Mouse (Mus musculus): ENCODE results near the gene Zbtb49. TPM values are rescaled to one million over a fixed set of nuclear protein-coding genes. Genes with fewer than 3 reads are reported as not detected.

The Zbtb49 gene
- 10 to 100 TPM in 3 of 4 experiments, 1 to 10 TPM in 1; 9.3 to 14.1 (median 12.2) TPM for total RNA-seq (2022)

DNA sequence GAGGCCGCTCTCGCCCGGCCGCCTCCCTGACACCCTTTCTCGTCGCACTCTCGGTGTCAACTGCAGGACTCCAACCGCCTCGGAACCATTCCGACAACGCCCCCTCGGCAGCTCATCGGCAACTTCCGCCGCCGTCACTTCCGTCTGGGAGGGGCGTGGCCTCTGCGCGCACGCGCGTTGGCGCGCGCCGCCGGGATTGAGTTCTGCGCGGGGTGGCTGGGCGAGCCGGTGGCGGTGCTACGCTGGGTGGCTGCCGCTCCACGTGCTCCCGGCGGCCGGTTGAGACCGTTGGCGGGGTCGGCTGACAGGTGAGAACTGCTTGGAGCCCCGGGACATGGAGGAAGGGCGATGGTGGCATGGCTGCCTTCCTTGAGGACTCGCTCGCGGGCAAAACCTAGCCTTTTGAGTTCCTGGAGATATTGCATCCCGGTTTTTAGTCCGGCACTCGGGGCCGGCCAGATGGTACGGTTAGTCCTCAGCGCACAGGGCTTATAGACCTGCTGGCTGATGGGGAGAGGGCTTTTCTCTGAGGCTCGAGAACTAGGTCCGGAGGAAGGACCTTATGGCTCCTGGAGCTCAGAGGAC, at the start of gene Zbtb49, which contains the start of gene Lyar:
Zbtb49 (minus strand) TSS at position 130 of the 585 bp plus-strand sequence.
Lyar (plus strand) TSS at position 143 of the 585 bp plus-strand sequence.
- DNase-seq, result peak; percentile 88

DNA sequence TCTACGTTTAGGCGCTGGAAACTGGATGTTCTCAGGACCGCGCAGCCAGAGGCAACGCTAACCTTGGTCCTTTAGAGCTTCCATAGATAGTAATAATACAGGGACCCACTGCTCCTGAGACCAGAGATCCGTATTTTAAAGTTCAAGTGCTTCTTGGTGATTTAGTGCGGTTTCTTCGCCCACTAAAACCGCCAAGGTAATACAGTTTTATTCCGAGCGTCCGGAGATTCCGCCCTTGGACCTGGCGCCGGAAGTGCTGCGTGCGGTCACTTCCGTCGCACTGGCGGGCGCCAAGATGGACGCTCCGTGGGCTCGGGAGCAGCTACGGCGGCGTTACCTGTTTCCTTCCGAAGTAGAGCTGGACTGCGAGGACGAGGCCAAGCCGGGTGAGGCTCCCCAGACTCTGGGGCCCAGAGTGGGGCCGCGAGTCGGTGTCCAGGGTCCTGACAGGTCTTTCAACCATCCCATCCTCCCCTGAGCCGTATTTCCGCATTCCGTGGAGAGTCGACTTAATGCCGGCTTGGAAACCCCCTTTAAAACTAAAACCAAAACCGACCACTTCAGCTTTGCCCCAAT, 39.9 kb upstream of the Zbtb49 start, which contains the start of gene Tmem128:
Tmem128 (plus strand) TSS at position 79 of the 576 bp plus-strand sequence.
- DNase-seq, result peak; percentile 45

DNA sequence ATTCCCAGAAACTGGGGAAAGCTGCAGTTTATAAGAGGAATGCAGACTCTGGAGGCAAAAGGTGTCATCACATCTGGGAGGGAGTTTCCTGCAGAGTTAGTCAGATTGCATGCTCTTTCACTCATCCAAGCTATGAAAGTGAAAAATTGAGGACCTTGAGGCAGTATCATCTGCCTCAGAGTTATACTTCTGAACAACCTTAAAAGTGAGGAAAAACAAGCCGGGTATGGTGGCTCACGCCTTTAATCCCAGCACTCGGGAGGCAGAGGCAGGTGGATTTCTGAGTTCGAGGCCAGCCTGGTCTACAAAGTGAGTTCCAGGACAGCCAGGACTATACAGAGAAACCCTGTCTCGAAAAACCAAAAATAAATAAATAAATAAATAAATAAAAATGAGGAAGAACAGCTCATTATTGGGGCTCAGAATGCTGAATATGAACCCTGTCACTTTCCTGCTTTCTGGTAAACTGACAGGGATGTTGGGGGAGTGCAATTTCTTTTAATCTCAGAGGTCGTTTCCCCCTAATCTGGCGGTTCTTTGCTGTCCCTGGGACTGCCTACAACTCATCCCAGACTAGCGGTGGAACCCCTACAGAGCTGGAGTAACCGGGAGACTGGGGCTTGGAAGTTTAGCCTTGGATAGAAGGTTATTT, 39.3 kb upstream of the Zbtb49 start:
- DNase-seq, result no peak

DNA sequence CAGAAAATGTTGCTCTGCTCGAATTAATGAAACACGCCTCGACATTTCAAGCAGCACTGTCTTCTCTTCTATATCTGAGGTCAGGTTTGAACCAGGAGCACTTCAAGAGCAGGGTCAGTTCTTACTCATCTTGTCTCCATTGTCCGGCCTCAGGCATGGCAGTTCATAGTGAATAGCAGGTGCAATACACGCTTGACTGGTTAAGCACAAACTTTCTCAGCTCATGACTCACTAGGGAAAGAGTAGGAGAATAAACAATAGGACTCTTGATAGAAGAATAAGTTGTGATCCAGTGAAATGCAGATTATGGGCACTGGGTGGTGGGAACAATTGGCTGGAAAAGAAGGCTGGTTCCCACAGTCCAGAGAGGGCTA, 38.5 kb upstream of the Zbtb49 start:
- DNase-seq, result no peak

DNA sequence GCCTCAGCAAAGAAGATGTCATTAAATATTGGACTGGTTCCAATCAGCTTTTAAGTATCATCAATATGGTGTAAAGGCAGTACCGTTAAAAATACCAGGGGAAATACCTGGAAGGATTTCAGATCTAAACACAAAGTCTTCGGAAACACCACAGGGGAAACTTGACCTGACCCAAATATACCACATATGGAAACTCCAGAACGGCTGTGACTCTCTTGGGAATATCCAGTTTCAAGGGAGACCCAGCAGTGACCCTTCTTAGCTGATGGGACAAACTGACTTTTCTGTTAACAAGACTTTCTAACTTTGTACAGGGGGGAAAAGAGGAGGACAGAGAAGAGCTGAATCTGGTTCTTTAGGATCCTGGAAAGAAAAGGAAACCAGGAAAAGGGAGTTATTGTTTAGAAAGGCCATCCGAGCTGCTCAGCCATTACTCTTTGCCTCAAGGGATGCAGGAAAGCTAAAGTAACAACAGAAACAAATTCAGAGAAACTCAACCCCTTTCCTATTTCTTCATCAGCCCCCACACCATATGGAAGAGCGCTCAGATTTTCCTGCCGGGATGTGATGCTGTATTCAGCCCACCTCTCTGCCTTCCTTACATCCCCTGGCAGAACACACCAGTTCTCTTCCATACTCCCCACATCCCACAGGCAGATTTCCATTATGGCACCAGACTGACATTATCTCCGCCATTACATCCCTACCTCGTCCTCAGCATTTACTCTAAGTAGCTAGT, 37.9 kb upstream of the Zbtb49 start:
- no peak for DNase-seq

DNA sequence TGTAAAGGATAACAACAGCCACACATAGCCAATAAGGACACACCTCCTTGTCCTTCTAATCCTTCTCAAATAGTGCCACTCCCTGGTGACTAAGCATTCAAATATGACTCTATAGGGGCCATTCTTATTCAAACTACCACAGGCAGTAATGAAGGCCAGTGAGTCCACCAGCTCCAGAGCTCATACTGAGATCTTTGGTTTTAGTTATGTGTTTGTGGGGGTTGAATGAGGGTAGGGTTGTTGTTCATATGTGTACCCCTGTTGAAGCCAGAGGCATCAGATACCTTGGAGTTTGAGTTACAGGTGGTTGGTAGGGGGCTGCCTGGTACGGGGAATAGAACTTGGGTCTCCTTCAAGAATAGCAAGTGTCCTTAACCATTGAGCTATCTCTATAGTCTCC, 36.3 kb upstream of the Zbtb49 start:
- DNase-seq, result no peak

DNA sequence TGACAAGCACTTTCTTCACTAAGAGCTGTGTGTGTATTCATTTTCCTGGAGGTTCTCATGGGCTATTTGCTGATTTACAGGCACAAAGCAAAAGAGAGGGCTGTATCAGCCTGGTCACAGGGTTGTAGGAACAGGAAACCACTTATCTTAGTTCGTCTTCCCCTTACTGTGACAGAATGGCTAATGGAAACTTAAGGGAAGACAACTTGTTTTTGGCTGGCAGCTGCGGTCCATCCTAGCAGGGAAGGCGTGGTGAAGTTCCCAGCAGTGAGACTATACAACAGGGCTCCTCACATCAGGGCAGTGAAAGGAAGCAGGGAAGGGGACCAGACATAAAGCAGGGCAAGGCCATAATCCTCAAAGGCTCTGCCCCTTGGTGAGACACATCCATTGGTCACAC, 35.4 kb upstream of the Zbtb49 start:
- no peak for DNase-seq

DNA sequence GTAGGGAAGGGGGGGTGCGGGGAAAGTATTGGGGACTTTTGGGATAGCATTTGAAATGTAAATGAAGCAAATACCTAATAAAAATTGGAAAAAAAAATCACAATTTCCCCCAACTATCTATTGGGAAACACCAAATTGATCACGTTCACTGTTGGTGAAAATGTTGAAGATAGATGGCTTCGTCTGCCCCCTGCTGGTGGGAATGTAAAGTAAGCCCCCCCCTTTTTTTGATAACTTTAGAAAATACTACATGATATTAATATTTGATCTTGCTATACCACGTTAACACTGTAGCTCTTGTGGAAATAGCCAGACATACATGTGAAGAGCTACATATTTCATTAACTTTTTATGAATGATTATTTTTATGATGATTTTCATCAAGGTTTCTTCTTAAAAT, 34.9 kb upstream of the Zbtb49 start:
- DNase-seq, result no peak

DNA sequence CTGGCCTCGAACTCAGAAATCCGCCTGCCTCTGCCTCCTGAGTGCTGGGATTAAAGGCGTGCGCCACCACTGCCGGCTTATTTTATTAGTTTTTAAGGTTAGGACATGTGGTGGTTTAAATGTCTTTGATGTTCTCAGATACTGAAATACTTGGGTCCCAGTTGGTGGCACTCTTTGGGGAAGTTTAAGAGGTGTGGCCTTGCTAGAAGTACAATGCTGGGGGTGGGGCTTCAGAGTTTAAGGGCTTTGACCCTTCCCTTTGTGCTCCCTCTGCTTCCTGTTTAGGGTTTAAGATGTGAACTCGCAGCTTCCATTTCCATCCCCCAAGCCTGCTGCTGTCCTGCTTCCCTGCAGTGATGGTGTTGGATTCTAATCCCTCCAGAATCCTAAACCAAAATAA, 21.7 kb upstream of the Zbtb49 start:
- no peak for DNase-seq

DNA sequence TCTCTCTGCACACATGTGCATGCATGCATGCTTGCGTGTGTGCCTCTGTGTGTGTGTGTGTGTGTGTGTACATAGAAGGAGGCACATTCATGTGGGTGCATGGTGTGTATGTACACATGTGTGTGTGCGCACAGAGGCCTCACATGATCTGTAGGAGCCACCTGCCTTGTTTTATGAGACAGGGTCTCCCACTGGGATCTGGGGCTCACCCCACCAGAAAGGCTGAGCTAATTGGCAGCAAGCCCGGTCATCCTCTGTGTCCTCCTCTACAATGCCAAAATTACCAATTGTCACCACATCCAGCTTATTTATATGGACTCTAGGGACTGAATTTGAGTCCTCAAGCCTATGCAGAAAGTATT, 21.2 kb upstream of the Zbtb49 start:
- DNase-seq, result no peak

DNA sequence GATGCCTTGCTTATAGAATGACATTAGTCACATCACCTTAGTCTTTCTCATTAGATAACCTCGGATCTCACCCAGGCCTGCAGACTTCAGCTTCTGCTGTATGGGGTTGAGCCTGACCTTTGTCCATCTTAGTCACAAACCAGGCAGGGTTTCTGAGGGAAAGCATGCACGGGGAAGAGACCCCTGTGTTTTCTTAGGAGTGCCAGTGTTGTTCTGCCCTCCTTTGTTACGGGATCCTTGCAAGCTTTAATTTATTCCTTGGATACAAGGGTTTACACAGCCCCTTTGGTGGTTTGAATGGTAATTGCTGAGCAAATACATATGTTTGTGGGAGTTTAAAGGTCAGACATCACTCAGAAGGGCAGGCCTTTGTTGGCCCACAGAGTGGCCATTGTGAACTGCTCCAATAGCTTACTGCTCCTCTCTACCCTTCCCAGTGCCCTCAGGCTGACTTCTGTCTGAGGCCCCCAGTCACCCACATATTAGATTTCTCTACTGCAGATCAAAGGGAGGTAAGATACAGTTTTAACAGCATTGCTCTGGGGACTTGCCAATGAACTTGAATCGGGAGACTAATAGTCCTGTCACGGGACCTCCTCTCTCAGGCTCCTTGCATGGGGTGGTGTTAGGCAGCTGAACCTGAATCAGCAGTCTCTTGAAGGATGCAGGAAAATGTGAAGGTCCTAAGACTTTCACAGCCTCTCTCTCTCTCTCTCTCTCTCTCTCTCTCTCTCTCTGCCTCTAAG, 20.6 kb upstream of the Zbtb49 start:
- no peak for DNase-seq

DNA sequence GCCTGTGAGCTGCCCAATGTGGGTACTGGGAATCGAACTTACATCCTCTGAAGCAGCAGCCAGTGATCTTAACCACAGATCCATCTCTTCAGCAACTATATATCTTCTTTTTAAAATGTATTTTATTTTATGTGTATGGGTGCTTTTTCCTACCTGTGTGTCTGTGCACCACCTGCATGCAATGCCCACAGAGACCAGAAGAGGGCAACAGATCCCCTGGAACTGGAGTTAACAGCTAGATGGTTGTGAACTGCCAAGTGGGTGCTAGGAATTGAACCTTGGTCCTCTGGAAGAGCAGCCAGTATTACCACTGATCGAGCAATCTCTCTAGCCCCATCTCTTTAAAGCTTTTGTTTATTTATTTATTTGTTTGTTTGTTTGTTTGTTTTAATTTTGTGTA, 16.4 kb upstream of the Zbtb49 start:
- no peak for DNase-seq

DNA sequence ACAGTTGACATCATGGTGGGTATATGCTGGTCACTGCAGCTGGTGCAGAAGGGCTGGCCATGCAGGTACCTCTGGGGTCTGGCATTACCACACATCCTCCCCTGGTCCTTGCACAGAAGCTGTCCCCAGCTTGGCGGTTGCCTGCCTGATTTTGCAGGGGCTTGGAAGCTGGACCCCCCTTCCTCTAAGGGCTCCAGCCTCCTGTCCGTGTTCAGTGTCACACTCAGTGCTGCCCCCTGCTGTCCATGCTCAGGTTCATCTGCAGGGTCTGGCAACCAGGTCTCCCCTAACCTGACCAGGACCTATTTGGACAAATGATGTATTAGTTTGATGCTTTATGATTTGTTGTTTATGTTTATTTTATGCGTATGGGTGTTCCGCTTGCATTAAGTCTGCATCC, 15.2 kb upstream of the Zbtb49 start:
- peak; percentile 12 for DNase-seq

DNA sequence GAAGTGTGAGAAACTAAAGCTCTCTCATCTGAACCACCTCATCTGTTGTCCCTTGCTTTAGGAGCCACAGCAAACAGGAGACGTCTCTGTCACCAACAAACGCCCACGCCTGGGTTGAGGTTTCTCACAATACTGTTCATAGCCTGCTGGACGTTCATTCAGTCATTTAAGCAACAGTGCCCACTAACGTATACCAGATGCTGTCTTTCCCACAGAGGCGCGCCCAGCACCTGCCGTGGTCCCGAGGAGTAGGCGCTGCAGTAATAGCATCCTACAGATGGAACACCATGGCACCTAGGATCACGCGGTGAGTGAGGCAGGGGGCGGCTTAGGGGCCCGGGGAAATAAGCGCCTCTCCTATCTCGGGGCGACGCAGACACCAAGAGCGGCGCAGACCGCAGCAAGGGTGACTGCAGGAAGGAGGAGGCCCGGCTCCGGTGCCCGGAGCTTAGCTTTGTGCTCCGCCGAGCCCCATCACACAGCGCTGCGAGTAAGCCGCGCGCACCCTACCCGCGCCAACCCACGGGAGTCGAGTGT, 418 bp downstream of the Zbtb49 start:
- no peak for DNase-seq

DNA sequence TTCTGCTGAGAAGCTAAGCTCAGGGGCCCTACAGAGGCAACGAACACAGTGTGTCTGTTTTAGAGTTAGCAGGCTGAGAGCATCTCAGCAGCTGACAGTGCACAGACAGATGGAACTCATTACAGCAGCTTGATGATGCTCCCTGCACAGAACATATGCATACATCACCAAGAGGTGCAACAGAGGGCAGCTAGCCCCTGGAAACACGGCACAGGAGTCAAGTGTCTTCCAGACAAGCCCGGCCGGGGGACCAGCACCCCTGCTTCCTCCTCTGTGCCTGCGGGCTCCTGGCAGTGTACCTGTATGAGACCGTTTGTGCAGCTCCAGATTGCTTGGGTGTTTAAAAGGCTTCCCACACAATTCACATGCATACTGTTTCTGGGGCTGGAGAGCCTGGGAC, 7.2 kb downstream of the Zbtb49 start:
- no peak for DNase-seq

DNA sequence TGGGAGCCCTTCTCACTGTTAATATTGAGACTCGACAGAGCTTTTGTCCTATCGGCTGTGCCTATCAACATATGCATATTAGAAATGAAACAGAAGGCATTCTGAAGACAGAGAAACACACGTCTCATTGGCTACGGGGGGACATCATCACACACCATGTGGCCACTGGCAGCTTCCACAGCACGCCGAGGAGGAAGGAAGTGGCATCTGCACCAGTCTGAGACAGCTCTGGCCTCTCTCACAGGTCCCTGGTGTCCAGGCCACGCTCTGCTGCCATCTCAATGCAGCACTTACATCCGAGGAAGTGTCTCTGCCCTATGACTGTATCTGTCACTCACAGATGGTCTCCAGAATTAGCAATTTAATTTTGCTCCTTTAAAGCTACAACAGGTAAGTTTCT, 8.6 kb downstream of the Zbtb49 start:
- DNase-seq, result no peak

DNA sequence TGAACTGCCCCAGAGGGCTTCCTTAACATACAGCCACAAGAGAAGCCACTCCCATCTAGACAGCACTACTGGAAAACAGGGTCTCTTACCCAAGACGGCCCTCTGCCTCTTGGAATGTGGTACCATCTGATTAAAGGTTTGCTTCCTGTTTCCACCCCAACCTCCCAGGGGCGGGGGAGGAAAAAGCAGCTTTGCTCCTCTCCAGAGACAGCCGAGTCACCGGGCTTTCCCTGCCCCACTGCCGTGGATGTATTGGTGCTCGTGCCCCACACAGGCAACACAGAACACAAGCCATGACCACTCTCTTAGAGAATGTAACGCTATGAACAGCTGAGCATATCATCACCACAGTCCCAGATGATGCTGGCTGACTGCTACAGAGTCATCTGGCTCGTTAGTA, 11.3 kb downstream of the Zbtb49 start:
- no peak for DNase-seq

DNA sequence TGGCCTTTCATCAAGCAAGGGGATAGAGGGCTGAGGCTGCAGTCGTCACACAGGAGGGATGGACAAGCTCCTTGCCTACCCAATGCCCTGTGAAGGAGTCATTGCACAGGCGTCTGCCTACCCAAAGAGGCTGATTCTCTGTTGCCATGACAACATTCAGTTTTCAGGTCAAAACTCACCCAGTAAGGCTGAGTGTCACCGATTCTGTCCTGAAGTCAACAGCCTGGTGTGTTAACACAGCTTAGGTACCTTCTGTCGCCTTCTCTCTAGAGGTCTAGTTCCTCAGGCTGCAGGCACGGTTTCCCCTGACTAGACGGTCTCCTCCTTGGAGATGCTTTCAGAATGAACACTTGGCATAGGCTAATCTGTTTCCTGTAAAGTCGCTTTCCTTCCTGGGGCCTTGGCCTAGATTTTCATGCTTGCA, 14.9 kb downstream of the Zbtb49 start:
- no peak for DNase-seq

DNA sequence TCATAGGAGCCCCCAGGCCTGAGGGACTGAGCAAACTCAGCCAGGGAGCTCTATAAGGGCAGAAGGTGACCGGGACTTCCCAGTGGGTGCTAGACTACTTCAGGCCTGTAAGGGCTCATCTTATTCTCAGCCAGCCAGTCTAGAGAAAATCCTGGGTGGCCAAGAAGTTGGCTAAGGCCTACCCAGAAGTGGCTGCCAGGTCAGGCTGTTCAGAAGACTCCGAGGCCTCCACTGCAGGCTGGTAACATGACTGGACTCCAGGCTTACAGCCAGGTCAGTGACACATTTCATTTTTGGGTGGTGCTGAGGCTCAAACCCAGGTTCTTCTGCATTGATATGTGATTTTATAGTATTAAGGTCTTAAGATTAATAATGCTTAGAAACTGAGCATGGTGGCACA, 20.6 kb downstream of the Zbtb49 start:
- no peak for DNase-seq

DNA sequence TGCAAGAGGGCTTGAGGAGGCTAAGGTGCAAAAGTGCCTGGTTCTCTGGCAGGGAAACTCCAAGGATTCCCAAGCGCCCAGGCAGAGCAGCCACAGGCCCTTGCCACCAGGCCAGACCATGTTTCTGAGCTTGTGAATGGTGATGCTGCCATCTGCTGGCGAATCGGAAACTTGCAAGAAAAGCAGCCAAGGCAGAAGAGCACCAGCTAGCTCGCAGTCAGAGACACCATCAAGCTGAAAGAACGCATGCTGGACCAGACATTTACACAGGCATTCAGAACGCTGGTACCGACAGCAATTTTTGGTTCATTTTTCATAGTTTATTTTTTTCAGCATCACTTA, 22.8 kb downstream of the Zbtb49 start:
- DNase-seq, result peak; percentile 73

DNA sequence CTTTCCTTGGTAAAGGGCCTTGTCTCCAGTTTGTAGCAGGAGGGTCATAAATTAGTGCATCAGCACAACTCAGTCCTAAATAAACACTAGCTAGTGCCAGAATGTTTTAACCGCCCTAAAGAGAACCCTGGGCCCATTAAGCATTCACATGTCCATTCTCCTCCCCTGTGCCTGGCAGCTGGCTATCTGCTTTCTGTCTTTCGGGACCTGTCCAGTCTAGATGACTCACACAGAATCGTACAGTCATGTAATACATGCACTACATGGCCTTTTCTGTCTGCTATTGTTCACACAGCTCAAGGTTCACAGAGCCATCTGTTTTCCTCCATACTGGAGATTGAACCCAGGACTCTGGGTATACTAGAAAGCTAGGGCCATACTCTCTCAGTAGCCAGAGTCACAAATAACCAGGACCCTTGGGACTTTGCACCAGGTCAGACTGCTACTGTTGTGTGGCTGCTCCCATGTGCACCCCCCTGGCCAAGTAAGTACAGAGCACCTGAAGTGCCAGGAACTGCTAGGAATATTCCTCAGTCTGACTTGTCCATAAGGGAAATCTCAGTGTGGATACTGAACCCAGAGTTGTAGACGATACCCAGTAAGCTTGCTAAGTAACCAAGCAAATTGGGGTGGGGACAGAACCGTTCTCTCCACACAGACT, 23.3 kb downstream of the Zbtb49 start:
- DNase-seq, result peak; percentile 35

DNA sequence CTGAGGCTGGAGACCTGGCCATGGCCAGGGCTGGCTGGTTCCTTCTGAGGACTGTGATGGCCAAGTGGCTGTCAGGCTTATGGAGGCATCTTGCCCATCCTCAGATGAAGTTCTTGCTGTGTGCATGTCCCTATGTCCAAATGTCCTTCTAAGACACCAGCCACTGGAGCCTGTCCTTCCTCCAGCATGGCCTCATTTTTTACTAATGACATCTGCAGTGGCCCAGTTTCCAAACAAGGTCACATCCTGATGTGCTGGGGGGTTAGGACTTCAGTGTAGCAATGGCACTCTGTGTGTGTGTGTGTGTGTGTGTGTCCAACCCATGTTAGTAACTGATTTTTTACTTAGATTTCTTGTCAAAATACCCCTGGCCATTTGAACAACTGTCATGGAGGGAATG, 24.3 kb downstream of the Zbtb49 start:
- DNase-seq, result peak; percentile 61

Measured in adrenal gland, adult 8-10 months (tissue).